In genomic region chr8:95576240-95576639, GRCm38 (mm10) we compare ENCODE assay signal across 44 mouse cellular contexts. TPM values are rescaled to one million over a fixed set of nuclear protein-coding genes. Genes with fewer than 3 reads are reported as not detected.
"Had no signal": no experiment of that assay in that cellular context is flagged by ENCODE, and none has a peak within 500 bp of the region (broad histone marks: within the 10 kb centered on the region; RNA-seq: fewer than 3 reads in every experiment).

Gene Prss54 (minus strand): TSS chr8:95576340.

- DNase-seq: left cerebral cortex, postnatal 4 days; liver; liver, embryonic 13.5 days; liver, postnatal 0 days; lung, adult 18-20 months; lung, adult 2 months; lung, embryonic 14.5 days; lung, postnatal 10 days; lung, postnatal 14 days; lung, postnatal 36 days; lung, postnatal 4 days; midbrain, embryonic 14.5 days had no signal

- H3K4me2 ChIP-seq: limb, embryonic 12.5 days; limb, embryonic 13.5 days; limb, embryonic 15.5 days; liver, embryonic 11.5 days; liver, embryonic 12.5 days; liver, embryonic 13.5 days; liver, embryonic 15.5 days; lung, embryonic 14.5 days; lung, embryonic 15.5 days; midbrain, embryonic 11.5 days; midbrain, embryonic 12.5 days; midbrain, embryonic 13.5 days; midbrain, embryonic 15.5 days had no signal

- H3K4me1 ChIP-seq: limb, embryonic 10.5 days; limb, embryonic 12.5 days; limb, embryonic 13.5 days; limb, embryonic 15.5 days; liver, embryonic 12.5 days; liver, embryonic 13.5 days; liver, embryonic 15.5 days; lung, embryonic 15.5 days; midbrain, embryonic 12.5 days; midbrain, embryonic 13.5 days; midbrain, embryonic 15.5 days had no signal

- H3K36me3 ChIP-seq: limb, embryonic 10.5 days; limb, embryonic 12.5 days; limb, embryonic 13.5 days; limb, embryonic 15.5 days; liver, embryonic 12.5 days; liver, embryonic 13.5 days; liver, embryonic 15.5 days; lung, embryonic 15.5 days; midbrain, embryonic 12.5 days; midbrain, embryonic 13.5 days; midbrain, embryonic 15.5 days had no signal

- ATAC-seq: liver, embryonic 12.5 days; liver, postnatal 0 days; lung, postnatal 0 days; midbrain, embryonic 13.5 days; midbrain, embryonic 15.5 days had no signal

- H3K4me3 ChIP-seq: left cerebral cortex, adult 2 months; limb, embryonic 10.5 days; limb, embryonic 12.5 days; limb, embryonic 13.5 days; limb, embryonic 15.5 days; liver, embryonic 12.5 days; liver, embryonic 13.5 days; liver, embryonic 15.5 days; lung, embryonic 15.5 days; megakaryocyte, embryonic 14.5 days; midbrain, embryonic 12.5 days; midbrain, embryonic 13.5 days; midbrain, embryonic 15.5 days; myocyte had no signal

- H3K9me3 ChIP-seq: limb, embryonic 10.5 days; limb, embryonic 13.5 days; limb, embryonic 15.5 days; liver, embryonic 12.5 days; liver, embryonic 13.5 days; liver, embryonic 15.5 days; lung, embryonic 15.5 days; megakaryocyte, embryonic 14.5 days; midbrain, embryonic 12.5 days; midbrain, embryonic 13.5 days; midbrain, embryonic 15.5 days had no signal

- H3K27ac ChIP-seq: left cerebral cortex, adult 2 months; limb, embryonic 10.5 days; limb, embryonic 12.5 days; limb, embryonic 13.5 days; limb, embryonic 15.5 days; liver, embryonic 12.5 days; liver, embryonic 13.5 days; liver, embryonic 14.5 days; liver, embryonic 15.5 days; lung, embryonic 15.5 days; macrophage; midbrain, embryonic 12.5 days; midbrain, embryonic 13.5 days; midbrain, embryonic 15.5 days had no signal

- H3K9ac ChIP-seq: limb, embryonic 12.5 days; limb, embryonic 13.5 days; limb, embryonic 15.5 days; liver, embryonic 12.5 days; liver, embryonic 13.5 days; liver, embryonic 14.5 days; liver, embryonic 15.5 days; liver, postnatal 0 days; lung, embryonic 14.5 days; lung, embryonic 15.5 days; midbrain, embryonic 12.5 days; midbrain, embryonic 13.5 days; midbrain, embryonic 15.5 days had no signal

- H3K27me3 ChIP-seq: limb, embryonic 12.5 days; limb, embryonic 13.5 days; limb, embryonic 15.5 days; liver, embryonic 13.5 days; liver, embryonic 15.5 days; lung, embryonic 15.5 days; midbrain, embryonic 12.5 days; midbrain, embryonic 13.5 days; midbrain, embryonic 15.5 days had no signal

RNA-seq across cellular contexts. Expression of gene Prss54, which starts in this region (rescaled TPM):
- total RNA-seq: left cerebral cortex, adult 8-10 months; left cerebral cortex, postnatal 10 days; left cerebral cortex, postnatal 25 days; left cerebral cortex, postnatal 4 days; liver, adult 2 months; megakaryocyte progenitor cell, adult 5-6 weeks; megakaryocyte, adult 5-6 weeks; megakaryocyte-erythroid progenitor cell, adult 5-6 weeks; midbrain, postnatal 0 days; monocyte, adult 5-6 weeks had no signal
- polyA plus RNA-seq: limb, embryonic 10.5 days; limb, embryonic 11.5 days; limb, embryonic 12.5 days; limb, embryonic 13.5 days; limb, embryonic 14.5 days; limb, embryonic 15.5 days; liver, adult 2 months; liver, embryonic 11.5 days; liver, embryonic 12.5 days; liver, embryonic 13.5 days; liver, embryonic 14.5 days; liver, embryonic 15.5 days; liver, embryonic 16.5 days; liver, postnatal 0 days; lung, adult 2 months; lung, embryonic 14.5 days; lung, embryonic 15.5 days; lung, embryonic 16.5 days; lung, postnatal 0 days; macrophage; midbrain, embryonic 11.5 days; midbrain, embryonic 12.5 days; midbrain, embryonic 13.5 days; midbrain, embryonic 14.5 days; midbrain, embryonic 15.5 days; midbrain, postnatal 0 days; myocyte; neural tube, embryonic 11.5 days had no signal
